Mouse (Mus musculus) CH12.LX (cell line): ENCODE data around the gene Pou6f2. TPM values are rescaled to one million over a fixed set of nuclear protein-coding genes. Genes with fewer than 3 reads are reported as not detected.

Source experiments
- DNase-seq: peaks from one replicate; pipeline ENCODE4 v3.0.0-alpha.2; 2013; ENCODE audit errors: extremely low read depth
- H3K27ac ChIP-seq: 2 replicates; pipeline ENCODE4 v1.5.1; 2012; ENCODE audit warnings: low read depth, mild to moderate bottlenecking, control low read depth, moderate library complexity; ENCODE audit not compliant: insufficient read depth
- H3K27me3 ChIP-seq: replicated peaks from 2 replicates; pipeline ENCODE3; 2012; ENCODE audit warnings: inconsistent platforms
- H3K36me3 ChIP-seq, 2 experiments: replicated peaks in 1 of 2; 2 replicates each; pipeline versions ENCODE3 to v1.6.1; 2012; ENCODE audit warnings: inconsistent platforms in 1 of 2, low read length in 1 of 2, mild to moderate bottlenecking in 1 of 2, mixed read lengths in 1 of 2, moderate library complexity in 1 of 2; ENCODE audit not compliant: control insufficient read depth in 1 of 2, insufficient read depth in 1 of 2
- H3K4me1 ChIP-seq, 2 experiments: 2 replicates each; pipeline ENCODE4 v1.6.1; 2012; ENCODE audit warnings: inconsistent platforms in 1 of 2, moderate library complexity in 1 of 2; ENCODE audit not compliant: insufficient read depth in 2 of 2, control insufficient read depth in 1 of 2
- H3K4me2 ChIP-seq: 2 replicates; pipeline ENCODE4 v1.6.1; 2012; ENCODE audit warnings: low read depth, mild to moderate bottlenecking, control low read depth; ENCODE audit not compliant: poor library complexity, insufficient read depth, severe bottlenecking
- H3K4me3 ChIP-seq, 3 experiments: fragments of 150-350 bp in 1 of 3; sonication (generic) in 1 of 3; replicated peaks in 1 of 3; 2 replicates each; pipeline versions ENCODE3 to v1.5.1; 2011 to 2012; ENCODE audit warnings: low read depth in 2 of 3, low read length in 2 of 3, mild to moderate bottlenecking in 2 of 3, moderate library complexity in 2 of 3, control low read depth in 1 of 3, improper control_type of control experiment in 1 of 3, inconsistent platforms in 1 of 3, mixed read lengths in 1 of 3; ENCODE audit not compliant: poor library complexity in 1 of 3
- H3K79me2 ChIP-seq: replicated peaks from 2 replicates; pipeline ENCODE4 v1.6.1; 2012; ENCODE audit warnings: mild to moderate bottlenecking, moderate library complexity; ENCODE audit not compliant: control insufficient read depth, poor library complexity, insufficient read depth, severe bottlenecking; ENCODE audit errors: extremely low read depth
- H3K9ac ChIP-seq: 2 replicates; pipeline ENCODE4 v1.6.1; 2012; ENCODE audit warnings: low read depth, mild to moderate bottlenecking, control low read depth, moderate library complexity; ENCODE audit not compliant: insufficient read depth
- H3K9me3 ChIP-seq: replicated peaks from 2 replicates; pipeline ENCODE3; 2012; ENCODE audit warnings: low read length, inconsistent platforms, mixed read lengths
- CTCF ChIP-seq, 2 experiments: IDR thresholded peaks in 1 of 2; conservative IDR thresholded peaks in 1 of 2; 2 replicates each; pipeline ENCODE4 v1.5.1; 2011 to 2012; ENCODE audit warnings: low read depth in 2 of 2, low read length in 2 of 2, improper control_type of control experiment in 1 of 2, inconsistent platforms in 1 of 2, mild to moderate bottlenecking in 1 of 2, moderate library complexity in 1 of 2
- E2F4 ChIP-seq: IDR thresholded peaks from 2 replicates; pipeline ENCODE4 v1.6.1; 2011; ENCODE audit warnings: low read depth, low read length, improper control_type of control experiment; ENCODE audit not compliant: insufficient replicate concordance
- ETS1 ChIP-seq: conservative IDR thresholded peaks from 2 replicates; pipeline ENCODE4 v1.6.1; 2012; ENCODE audit warnings: low read depth, mild to moderate bottlenecking, inconsistent platforms, low read length, improper control_type of control experiment, moderate library complexity
- GABPA ChIP-seq: IDR thresholded peaks from 2 replicates; pipeline ENCODE4 v1.6.1; 2012; ENCODE audit warnings: low read depth, low read length, improper control_type of control experiment, inconsistent platforms; ENCODE audit not compliant: insufficient replicate concordance
- JUN ChIP-seq: IDR thresholded peaks from 2 replicates; pipeline ENCODE4 v1.6.1; 2011; ENCODE audit warnings: low read depth, mild to moderate bottlenecking, low read length, improper control_type of control experiment, moderate library complexity; ENCODE audit not compliant: insufficient read depth
- JUND ChIP-seq: conservative IDR thresholded peaks from 2 replicates; pipeline ENCODE4 v1.6.1; 2011; ENCODE audit warnings: low read depth, low read length, improper control_type of control experiment
- KAT2A ChIP-seq: IDR thresholded peaks from 2 replicates; pipeline ENCODE4 v1.6.1; 2012; ENCODE audit warnings: low read length, improper control_type of control experiment, inconsistent platforms; ENCODE audit not compliant: insufficient replicate concordance
- MAFK ChIP-seq: IDR thresholded peaks from 2 replicates; pipeline ENCODE4 v1.6.1; 2011; ENCODE audit warnings: low read length, improper control_type of control experiment; ENCODE audit not compliant: insufficient replicate concordance
- MAX ChIP-seq: IDR thresholded peaks from 2 replicates; pipeline ENCODE4 v1.6.1; 2011; ENCODE audit warnings: low read length, improper control_type of control experiment
- MEF2A ChIP-seq: IDR thresholded peaks from 2 replicates; pipeline ENCODE4 v1.6.1; 2014; ENCODE audit warnings: low read depth, mild to moderate bottlenecking, inconsistent platforms, low read length, improper control_type of control experiment, borderline replicate concordance
- MXI1 ChIP-seq: IDR thresholded peaks from 2 replicates; pipeline ENCODE4 v1.6.1; 2011; ENCODE audit warnings: mild to moderate bottlenecking, low read depth, low read length, improper control_type of control experiment
- NRF1 ChIP-seq: IDR thresholded peaks from 2 replicates; pipeline ENCODE4 v1.6.1; 2014; ENCODE audit warnings: low read depth, mild to moderate bottlenecking, inconsistent platforms, low read length, improper control_type of control experiment, moderate library complexity
- POLR2A ChIP-seq: IDR thresholded peaks from 2 replicates; pipeline ENCODE4 v1.6.1; 2011; ENCODE audit warnings: low read depth, mild to moderate bottlenecking, improper control_type of control experiment, low read length
- POLR2AphosphoS2 ChIP-seq: IDR thresholded peaks from 2 replicates; pipeline ENCODE4 v1.6.1; 2011; ENCODE audit warnings: low read depth, low read length, improper control_type of control experiment
- RAD21 ChIP-seq: IDR thresholded peaks from 2 replicates; pipeline ENCODE4 v1.6.1; 2011; ENCODE audit warnings: low read depth, mild to moderate bottlenecking, low read length, improper control_type of control experiment, moderate library complexity
- RCOR1 ChIP-seq: conservative IDR thresholded peaks from 2 replicates; pipeline ENCODE4 v1.6.1; 2012; ENCODE audit warnings: low read depth, mild to moderate bottlenecking, inconsistent platforms, low read length, improper control_type of control experiment
- SIN3A ChIP-seq: IDR thresholded peaks from 2 replicates; pipeline ENCODE4 v1.6.1; 2012; ENCODE audit warnings: low read length, improper control_type of control experiment, inconsistent platforms
- SMC3 ChIP-seq: IDR thresholded peaks from 2 replicates; pipeline ENCODE4 v1.6.1; 2011; ENCODE audit warnings: low read depth, low read length, improper control_type of control experiment
- UBTF ChIP-seq: IDR thresholded peaks from 2 replicates; pipeline ENCODE4 v1.6.1; 2012; ENCODE audit warnings: low read depth, mild to moderate bottlenecking, inconsistent platforms, low read length, improper control_type of control experiment, moderate library complexity
- USF1 ChIP-seq: IDR thresholded peaks from 2 replicates; pipeline ENCODE4 v1.6.1; 2014; ENCODE audit warnings: low read depth, mild to moderate bottlenecking, inconsistent platforms, low read length, improper control_type of control experiment
- ZC3H11A ChIP-seq: IDR thresholded peaks from 2 replicates; pipeline ENCODE4 v1.6.1; 2012; ENCODE audit warnings: low read depth, mild to moderate bottlenecking, inconsistent platforms, low read length, improper control_type of control experiment
- ZKSCAN1 ChIP-seq: IDR thresholded peaks from 2 replicates; pipeline ENCODE4 v1.6.1; 2012; ENCODE audit warnings: low read depth, inconsistent platforms, low read length, improper control_type of control experiment, borderline replicate concordance
- ZNF384 ChIP-seq: IDR thresholded peaks from 2 replicates; pipeline ENCODE4 v1.6.1; 2012; ENCODE audit warnings: low read depth, low read length, improper control_type of control experiment, inconsistent platforms
- dilution Hi-C: fragments of 300-500 bp; cut with MboI; formaldehyde crosslinking; loops from 2 replicates; pipeline ENCODE4 v1.14.3; 2020; ENCODE audit warnings: low sequenced_read_pairs; ENCODE audit not compliant: extremely low pct_unique_long_range_greater_than_20kb, extremely low pct_ligation_motif_present
- in situ Hi-C: fragments of 300-500 bp; cut with MboI; formaldehyde crosslinking; loops from 3 replicates; pipeline ENCODE4 v1.14.3; 2019; ENCODE audit warnings: low sequenced_read_pairs, low pct_ligation_motif_present, low pct_unique_long_range_greater_than_20kb, mixed read lengths
- polyA plus RNA-seq: library from polyadenylated mRNA; unstranded; fragments of >175 nt; gene quantifications from 2 replicates; pipeline ENCODE4 v1.2.1, GENCODE M21; 2012; ENCODE audit warnings: low read depth; ENCODE audit not compliant: insufficient read length
- total RNA-seq, 2 experiments: library from RNA; depleted of rRNA; stranded (reverse); fragments of 300-350 nt in 1 of 2; fragments of >200 nt in 1 of 2; gene quantifications; 2 replicates each; pipeline ENCODE4 v1.2.3; 2012 to 2014

Gene Pou6f2
- total and polyA plus RNA-seq, 3 experiments = not detected

GRCm38 (mm10) chr13:18253131-18253530, 144.4 kb downstream of the Pou6f2 start:
- H3K9me3 ChIP-seq = no peaks in the 10 kb centered on the region
- DNase-seq = no peak
- H3K9ac ChIP-seq = no peak overlapping the region
- TF ChIP-seq USF1 (no peak), ZC3H11A (no peak), POLR2A (no peak), JUND (no peak), GABPA (no peak), ZNF384 (no peak)
- in situ Hi-C loops = no loop called here
- H3K27ac ChIP-seq = no peak overlapping the region
- no peaks in the 10 kb centered on the region for H3K27me3 ChIP-seq
- H3K4me1 ChIP-seq = peaks cover 6 to 13% of the 10 kb centered on the region in 2 experiments; a peak in 3 of 4 replicates
- no peaks in the 10 kb centered on the region for H3K36me3 ChIP-seq
- no peak overlapping the region for H3K4me2 ChIP-seq
- no peaks in the 10 kb centered on the region for H3K79me2 ChIP-seq
- no peak overlapping the region for H3K4me3 ChIP-seq
- dilution Hi-C loops = no loop called here

- Histone ChIP-seq H3K4me2 (no peak overlapping the region), H3K4me1 (peaks cover 0 to 14% of the 10 kb centered on the region in 2 experiments; a peak in 2 of 4 replicates), H3K36me3 (no peaks in the 10 kb centered on the region), H3K9ac (no peak overlapping the region), H3K79me2 (no peaks in the 10 kb centered on the region), H3K27me3 (no peaks in the 10 kb centered on the region), H3K4me3 (no peak overlapping the region), H3K9me3 (no peaks in the 10 kb centered on the region), H3K27ac (no peak overlapping the region)
- DNase-seq = no peak
- in situ Hi-C loops = no loop called here
- dilution Hi-C loops = no loop called here
- TF ChIP-seq NRF1 (no peak), RAD21 (no peak), E2F4 (no peak), KAT2A (no peak)
Measured at GRCm38 (mm10) chr13:18218566-18219234, 178.8 kb downstream of the Pou6f2 start.

- Histone ChIP-seq H3K4me1 (peaks cover 0 to 10% of the 10 kb centered on the region in 2 experiments; a peak in 3 of 4 replicates), H3K79me2 (no peaks in the 10 kb centered on the region), H3K27me3 (no peaks in the 10 kb centered on the region), H3K4me2 (no peak overlapping the region), H3K4me3 (no peak overlapping the region), H3K9me3 (no peaks in the 10 kb centered on the region), H3K27ac (no peak overlapping the region), H3K36me3 (no peaks in the 10 kb centered on the region), H3K9ac (no peak overlapping the region)
- in situ Hi-C loops = no loop called here
- dilution Hi-C loops = no loop called here
- TF ChIP-seq NRF1 (no peak), ZNF384 (no peak), SMC3 (no peak), RCOR1 (no peak), MAFK (no peak), ZC3H11A (no peak), JUN (no peak), ZKSCAN1 (no peak), MAX (no peak), CTCF (conservative IDR thresholded peaks at IDR 0.05 in 1 of 2, IDR thresholded peaks at IDR 0.05 in 1 of 2; ENCODE audit: low read depth in 2 of 2, low read length in 2 of 2) (no peak), MXI1 (no peak), MEF2A (no peak), SIN3A (no peak), ETS1 (no peak), UBTF (no peak), POLR2AphosphoS2 (no peak)
- no peak for DNase-seq
Measured at GRCm38 (mm10) chr13:18211242-18211641, 186.2 kb downstream of the Pou6f2 start.
